8 mouse cellular contexts compared by ENCODE assay signal in genomic region chr19:12005376-12006360, GRCm38 (mm10). TPM values are rescaled to one million over a fixed set of nuclear protein-coding genes. Genes with fewer than 3 reads are reported as not detected.
DNase-seq lines count a peak whose midpoint lies in the region; ATAC-seq lines count a peak whose summit lies in the region.

No protein-coding gene starts in this region.

- peak overlapping the region; percentile 68 for H3K9ac ChIP-seq in embryonic facial prominence, embryonic 14.5 days (ENCODE audit: low read depth, low read length)
- H3K9ac ChIP-seq in limb, embryonic 13.5 days = peak overlapping the region; percentile 66
- H3K9ac ChIP-seq in midbrain, embryonic 15.5 days = peak overlapping the region; percentile 56

- peaks cover 11% of the 10 kb centered on the region for H3K4me1 ChIP-seq in embryonic facial prominence, embryonic 14.5 days (ENCODE audit: control insufficient read depth, insufficient read depth, low read length)
- H3K4me1 ChIP-seq in limb, embryonic 13.5 days = peaks cover 17% of the 10 kb centered on the region
- H3K4me1 ChIP-seq in midbrain, embryonic 15.5 days = peaks cover 30% of the 10 kb centered on the region

- H3K4me3 ChIP-seq in embryonic facial prominence, embryonic 14.5 days (ENCODE audit: low read depth, low read length) = peak overlapping the region; percentile 68
- peak overlapping the region; percentile 60 for H3K4me3 ChIP-seq in limb, embryonic 13.5 days
- peak overlapping the region; percentile 71 for H3K4me3 ChIP-seq in midbrain, embryonic 15.5 days

- no peaks in the 10 kb centered on the region for H3K9me3 ChIP-seq in embryonic facial prominence, embryonic 14.5 days (ENCODE audit: control insufficient read depth, low read length)
- H3K9me3 ChIP-seq in limb, embryonic 13.5 days = no peaks in the 10 kb centered on the region
- no peaks in the 10 kb centered on the region for H3K9me3 ChIP-seq in midbrain, embryonic 15.5 days

- DNase-seq in 3134 (ENCODE audit: extremely low read depth, insufficient read length, low spot score) = peak; percentile 77
- peak; percentile 57 to 63 for DNase-seq in adrenal gland, postnatal 4 days (ENCODE audit: low spot score in 2 of 2)
- peak; percentile 94 for DNase-seq in embryonic facial prominence, embryonic 14.5 days (ENCODE audit: low spot score)
- peak; percentile 91 for DNase-seq in heart, adult 8-10 months (ENCODE audit: low spot score)
- DNase-seq in kidney, adult 9 months = peak; percentile 85
- peak; percentile 74 to 82 for DNase-seq in spleen, adult 18-20 months

- no peaks in the 10 kb centered on the region for H3K27me3 ChIP-seq in embryonic facial prominence, embryonic 14.5 days (replicated peaks; ENCODE audit: control insufficient read depth, insufficient read depth, low read length)
- no peaks in the 10 kb centered on the region for H3K27me3 ChIP-seq in limb, embryonic 13.5 days
- H3K27me3 ChIP-seq in midbrain, embryonic 15.5 days (replicated peaks) = no peaks in the 10 kb centered on the region

- no peaks in the 10 kb centered on the region for H3K36me3 ChIP-seq in embryonic facial prominence, embryonic 14.5 days (ENCODE audit: control insufficient read depth, insufficient read depth, low read length)
- no peaks in the 10 kb centered on the region for H3K36me3 ChIP-seq in limb, embryonic 13.5 days
- H3K36me3 ChIP-seq in midbrain, embryonic 15.5 days (replicated peaks) = no peaks in the 10 kb centered on the region

- ATAC-seq in embryonic facial prominence, embryonic 14.5 days (ENCODE audit: low read depth) = peak; percentile 75
- peak; percentile 78 for ATAC-seq in limb, embryonic 13.5 days (ENCODE audit: low FRiP score, low read depth)
- ATAC-seq in midbrain, embryonic 15.5 days (replicated peaks) = peak; percentile 85

- H3K4me2 ChIP-seq in embryonic facial prominence, embryonic 14.5 days (ENCODE audit: low read depth, low read length) = peak overlapping the region; percentile 67
- H3K4me2 ChIP-seq in limb, embryonic 13.5 days (replicated peaks) = peak overlapping the region; percentile 71
- H3K4me2 ChIP-seq in midbrain, embryonic 15.5 days = peak overlapping the region; percentile 62

- WGBS in embryonic facial prominence, embryonic 14.5 days = under 1% methylated on average over 41 of the region's 41 CpGs
- under 1% methylated on average over 41 of the region's 41 CpGs for WGBS in limb, embryonic 13.5 days
- WGBS in midbrain, embryonic 15.5 days = under 1% methylated on average over 41 of the region's 41 CpGs

- H3K27ac ChIP-seq in embryonic facial prominence, embryonic 14.5 days (replicated peaks; ENCODE audit: low read depth, low read length) = peak overlapping the region; percentile 84
- H3K27ac ChIP-seq in limb, embryonic 13.5 days = 0 out of 2 replicates have a peak overlapping the region, but pooled peaks have one; percentile 22
- peak overlapping the region; percentile 84 for H3K27ac ChIP-seq in midbrain, embryonic 15.5 days

RNA-seq across cellular contexts. Expression of gene Olfr1423, which starts 35.4 kb away (rescaled TPM):
- not detected for total RNA-seq in adrenal gland, postnatal 4 days (2021)
- not detected in 2 replicates for polyA plus RNA-seq in embryonic facial prominence, embryonic 14.5 days (2014; fragmentation: Nextera tagmentation; extraction: Ambion mirVana)
- not detected for total RNA-seq in heart, adult 8-10 months (2022)
- polyA plus RNA-seq in limb, embryonic 13.5 days (2015; fragmentation: Nextera tagmentation; extraction: Ambion mirVana) = not detected in 2 replicates
- polyA plus RNA-seq in midbrain, embryonic 15.5 days (2015; fragmentation: Nextera tagmentation; extraction: Ambion mirVana) = not detected in 2 replicates

RNA-seq across cellular contexts. Expression of gene Osbp, which starts 39.9 kb away (rescaled TPM):
- total RNA-seq in adrenal gland, postnatal 4 days (2021) = 10 to 100 TPM; 71.0 to 74.0 TPM
- 9.0 and 10.1 TPM in 2 replicates for polyA plus RNA-seq in embryonic facial prominence, embryonic 14.5 days (2014; fragmentation: Nextera tagmentation; extraction: Ambion mirVana)
- total RNA-seq in heart, adult 8-10 months (2022) = 100 to 1,000 TPM in 1 of 4 experiments, 10 to 100 TPM in 3; 90.7 to 106 (median 95.9) TPM
- 5.1 and 5.3 TPM in 2 replicates for polyA plus RNA-seq in limb, embryonic 13.5 days (2015; fragmentation: Nextera tagmentation; extraction: Ambion mirVana)
- 3.9 and 4.0 TPM in 2 replicates for polyA plus RNA-seq in midbrain, embryonic 15.5 days (2015; fragmentation: Nextera tagmentation; extraction: Ambion mirVana)

RNA-seq across cellular contexts. Expression of gene Olfr1424, which starts 56.8 kb away (rescaled TPM):
- total RNA-seq in adrenal gland, postnatal 4 days (2021) = not detected
- not detected in 2 replicates for polyA plus RNA-seq in embryonic facial prominence, embryonic 14.5 days (2014; fragmentation: Nextera tagmentation; extraction: Ambion mirVana)
- total RNA-seq in heart, adult 8-10 months (2022) = not detected
- polyA plus RNA-seq in limb, embryonic 13.5 days (2015; fragmentation: Nextera tagmentation; extraction: Ambion mirVana) = not detected in 2 replicates
- not detected in 2 replicates for polyA plus RNA-seq in midbrain, embryonic 15.5 days (2015; fragmentation: Nextera tagmentation; extraction: Ambion mirVana)

Comparison
In these comparisons a context has a peak if more than half of its experiments do, and no peak if none do; other contexts are left out.
1. Peak in every context shown above with its lines: DNase-seq, ATAC-seq, H3K4me3 ChIP-seq and H3K27ac ChIP-seq.
2. H3K27ac ChIP-seq: peak in every context shown above with its lines; median percentile 84 in embryonic facial prominence, embryonic 14.5 days; 84 in midbrain, embryonic 15.5 days; 22 in limb, embryonic 13.5 days.